Mouse (Mus musculus) telencephalon, adult 2 months (tissue): ENCODE results near the gene Olfr715b.
"Not testable (repeated sequence)": the region's sequence is repeated elsewhere in the genome, so short reads cannot be mapped to it uniquely, and the experiment has no call there.

Source experiments
- DNase-seq: peaks from one replicate; pipeline ENCODE4 v3.0.0-alpha.2; 2011; ENCODE audit warnings: low read depth, low spot score

Gene Olfr715b

GRCm38 (mm10) chr7:107110269-107110668 is at the start of gene Olfr715b:
Olfr715b (minus strand) TSS chr7:107110369.
- not testable (repeated sequence) for DNase-seq

GRCm38 (mm10) chr7:107138027-107138426 is 27.9 kb upstream of the Olfr715b start, which contains the start of gene Olfr716:
Olfr716 (plus strand) TSS chr7:107138327.
- not testable (repeated sequence) for DNase-seq

GRCm38 (mm10) chr7:107130983-107131382 is 20.8 kb upstream of the Olfr715b start, which contains the start of gene Olfr715:
Olfr715 (minus strand) TSS chr7:107131083.
- not testable (repeated sequence) for DNase-seq

- no peak for DNase-seq
Observed at GRCm38 (mm10) chr7:107092920-107093319, 17.2 kb downstream of the Olfr715b start, which contains the start of gene Olfr17. Olfr17 (plus strand) TSS chr7:107093220.

GRCm38 (mm10) chr7:107070681-107071080 is 39.5 kb downstream of the Olfr715b start, which contains the start of gene Olfr714:
Olfr714 (plus strand) TSS chr7:107070981.
- DNase-seq, result no peak
